ENCODE assay signal across 16 mouse cellular contexts in genomic region chr13:9128707-9129314, GRCm38 (mm10). TPM values are rescaled to one million over a fixed set of nuclear protein-coding genes. Genes with fewer than 3 reads are reported as not detected.
DNase-seq lines count a peak whose midpoint lies in the region; ATAC-seq and TF ChIP-seq lines count a peak whose summit lies in the region.
"Had no signal": no experiment of that assay in that cellular context is flagged by ENCODE, and none has a peak within 500 bp of the region (broad histone marks: within the 10 kb centered on the region; RNA-seq: fewer than 3 reads in every experiment).

No protein-coding gene starts in this region.

- no peak overlapping the region for H3K4me2 ChIP-seq in liver, embryonic 14.5 days (ENCODE audit: low read depth)
- no peak overlapping the region for H3K4me2 ChIP-seq in kidney, postnatal 0 days (ENCODE audit: low read length)
- H3K4me2 ChIP-seq in stomach, embryonic 16.5 days (ENCODE audit: low read depth, low read length), result no peak overlapping the region
- no peak overlapping the region for H3K4me2 ChIP-seq in midbrain, embryonic 13.5 days (replicated peaks)
- H3K4me2 ChIP-seq: embryonic facial prominence, embryonic 13.5 days; forebrain, embryonic 15.5 days; lung, embryonic 14.5 days; midbrain, embryonic 15.5 days; neural tube, embryonic 15.5 days had no signal

- peak; percentile 87 for DNase-seq in heart, adult 11 months
- no peak for DNase-seq in heart, postnatal 4 days
- DNase-seq in liver, embryonic 14.5 days (ENCODE audit: low read depth in 3 of 3, low spot score in 3 of 3), result no peak
- no peak for DNase-seq in liver
- peak; percentile 9 for DNase-seq in kidney, postnatal 0 days (ENCODE audit: low spot score)
- DNase-seq in gastrocnemius, adult 8-10 months (ENCODE audit: low spot score in 2 of 2), result no peak
- DNase-seq: adrenal gland, adult 8-10 months; cerebellum, adult 18-20 months; layer of hippocampus, postnatal 36 days; lung, embryonic 14.5 days had no signal

- peaks cover 62% of the 10 kb centered on the region for H3K36me3 ChIP-seq in liver, embryonic 14.5 days (replicated peaks; ENCODE audit: control insufficient read depth, insufficient read depth, low read depth)
- peaks cover 20% of the 10 kb centered on the region for H3K36me3 ChIP-seq in kidney, postnatal 0 days (ENCODE audit: insufficient read depth, low read length)
- H3K36me3 ChIP-seq in stomach, embryonic 16.5 days (ENCODE audit: control insufficient read depth, insufficient read depth, low read length), result peaks cover 15% of the 10 kb centered on the region; the same call in 1 of the 2 replicates
- peaks cover 54% of the 10 kb centered on the region for H3K36me3 ChIP-seq in midbrain, embryonic 13.5 days

- WGBS in liver, embryonic 14.5 days (ENCODE audit: insufficient replicate concordance), result 80% methylated on average over 6 of the region's 6 CpGs
- WGBS in kidney, postnatal 0 days, result 84% methylated on average over 6 of the region's 6 CpGs
- WGBS in stomach, embryonic 16.5 days, result 92% methylated on average over 6 of the region's 6 CpGs
- WGBS in midbrain, embryonic 13.5 days, result 97% methylated on average over 6 of the region's 6 CpGs

- no peak for TF ChIP-seq EP300 in liver, embryonic 14.5 days (IDR thresholded peaks at IDR 0.05; ENCODE audit: low read depth)

- H3K27ac ChIP-seq in liver, embryonic 14.5 days, result no peak overlapping the region
- no peak overlapping the region for H3K27ac ChIP-seq in kidney, postnatal 0 days
- peak overlapping the region; percentile 27; the same call in 1 of the 2 replicates for H3K27ac ChIP-seq in stomach, embryonic 16.5 days (ENCODE audit: low read length)
- no peak overlapping the region for H3K27ac ChIP-seq in midbrain, embryonic 13.5 days
- H3K27ac ChIP-seq: embryonic facial prominence, embryonic 13.5 days; forebrain, embryonic 15.5 days; midbrain, embryonic 15.5 days; neural tube, embryonic 15.5 days had no signal

- no peak overlapping the region for H3K9ac ChIP-seq in liver, embryonic 14.5 days (replicated peaks)
- no peak overlapping the region for H3K9ac ChIP-seq in kidney, postnatal 0 days (ENCODE audit: low read depth, low read length)
- H3K9ac ChIP-seq in stomach, embryonic 16.5 days (ENCODE audit: low read length), result no peak overlapping the region
- no peak overlapping the region for H3K9ac ChIP-seq in midbrain, embryonic 13.5 days (replicated peaks)
- H3K9ac ChIP-seq: embryonic facial prominence, embryonic 13.5 days; forebrain, embryonic 15.5 days; lung, embryonic 14.5 days; midbrain, embryonic 15.5 days; neural tube, embryonic 15.5 days had no signal

- H3K9me3 ChIP-seq in liver, embryonic 14.5 days (ENCODE audit: control insufficient read depth, low read length), result no peaks in the 10 kb centered on the region
- no peaks in the 10 kb centered on the region for H3K9me3 ChIP-seq in kidney, postnatal 0 days (replicated peaks; ENCODE audit: low read length)
- H3K9me3 ChIP-seq in stomach, embryonic 16.5 days (replicated peaks; ENCODE audit: control insufficient read depth, low read length), result no peaks in the 10 kb centered on the region
- H3K9me3 ChIP-seq in midbrain, embryonic 13.5 days, result no peaks in the 10 kb centered on the region
- H3K9me3 ChIP-seq: embryonic facial prominence, embryonic 13.5 days; forebrain, embryonic 15.5 days; midbrain, embryonic 15.5 days; neural tube, embryonic 15.5 days had no signal

- H3K4me1 ChIP-seq in liver, embryonic 14.5 days (replicated peaks; ENCODE audit: control insufficient read depth in 2 of 2, insufficient read depth in 2 of 2, low read length in 1 of 2), result peaks cover 0 to 11% of the 10 kb centered on the region in 2 experiments; a peak in 1 of 4 replicates
- no peaks in the 10 kb centered on the region for H3K4me1 ChIP-seq in kidney, postnatal 0 days (replicated peaks; ENCODE audit: insufficient read depth, low read length)
- H3K4me1 ChIP-seq in stomach, embryonic 16.5 days (ENCODE audit: control insufficient read depth, insufficient read depth, low read length), result no peaks in the 10 kb centered on the region
- H3K4me1 ChIP-seq in midbrain, embryonic 13.5 days (replicated peaks), result no peaks in the 10 kb centered on the region
- H3K4me1 ChIP-seq: embryonic facial prominence, embryonic 13.5 days; forebrain, embryonic 15.5 days; midbrain, embryonic 15.5 days; neural tube, embryonic 15.5 days had no signal

- H3K4me3 ChIP-seq in liver, embryonic 14.5 days (ENCODE audit: insufficient read depth in 1 of 2, low read depth in 2 of 2, low read length in 2 of 2), result no peak overlapping the region
- H3K4me3 ChIP-seq in kidney, postnatal 0 days (replicated peaks; ENCODE audit: low read depth, low read length), result no peak overlapping the region
- H3K4me3 ChIP-seq in stomach, embryonic 16.5 days (replicated peaks; ENCODE audit: low read length), result no peak overlapping the region
- H3K4me3 ChIP-seq in midbrain, embryonic 13.5 days (replicated peaks), result no peak overlapping the region
- H3K4me3 ChIP-seq: embryonic facial prominence, embryonic 13.5 days; forebrain, embryonic 15.5 days; midbrain, embryonic 15.5 days; neural tube, embryonic 15.5 days had no signal

- TF ChIP-seq CTCF in liver, embryonic 14.5 days (IDR thresholded peaks at IDR 0.05; ENCODE audit: low read depth), result no peak
- TF ChIP-seq CTCF in kidney, postnatal 0 days (IDR thresholded peaks at IDR 0.05; ENCODE audit: low read depth), result no peak

- ATAC-seq in liver, embryonic 14.5 days (ENCODE audit: insufficient read depth), result peak; percentile 36; the same call in 1 of the 2 replicates
- ATAC-seq in kidney, postnatal 0 days (replicated peaks; ENCODE audit: low FRiP score, low read depth), result peak; percentile 66
- ATAC-seq in stomach, embryonic 16.5 days (ENCODE audit: insufficient read depth, low FRiP score), result no peak
- ATAC-seq in midbrain, embryonic 13.5 days, result no peak
- ATAC-seq: forebrain, embryonic 15.5 days; midbrain, embryonic 15.5 days had no signal

- H3K27me3 ChIP-seq in liver, embryonic 14.5 days (ENCODE audit: control insufficient read depth, insufficient read depth, low read length), result no peaks in the 10 kb centered on the region
- no peaks in the 10 kb centered on the region for H3K27me3 ChIP-seq in kidney, postnatal 0 days (ENCODE audit: insufficient read depth, low read length)
- H3K27me3 ChIP-seq in stomach, embryonic 16.5 days (ENCODE audit: control insufficient read depth, insufficient read depth, low read length), result no peaks in the 10 kb centered on the region
- H3K27me3 ChIP-seq in midbrain, embryonic 13.5 days, result no peaks in the 10 kb centered on the region
- H3K27me3 ChIP-seq: embryonic facial prominence, embryonic 13.5 days; forebrain, embryonic 15.5 days; midbrain, embryonic 15.5 days; neural tube, embryonic 15.5 days had no signal

RNA-seq across cellular contexts. Expression of gene Larp4b, which starts 35.1 kb away (rescaled TPM):
- 10 to 100 TPM; 85.3 to 85.8 TPM for total RNA-seq in heart, postnatal 4 days (2021)
- 11.1 and 16.5 TPM in 2 replicates for polyA plus RNA-seq in liver, embryonic 14.5 days (2012; rRNA removed)
- 27.7 and 29.5 TPM in 2 replicates for polyA plus RNA-seq in liver, embryonic 14.5 days (2014; fragmentation: Nextera tagmentation; extraction: Ambion mirVana)
- polyA plus RNA-seq in kidney, postnatal 0 days (2015; fragmentation: Nextera tagmentation; extraction: Ambion mirVana), result 27.4 and 27.9 TPM in 2 replicates
- 37.9 and 40.4 TPM in 2 replicates for polyA plus RNA-seq in stomach, embryonic 16.5 days (2015; fragmentation: Nextera tagmentation; extraction: Ambion mirVana)
- 10 to 100 TPM; 61.6 to 73.6 (median 64.8) TPM for total RNA-seq in gastrocnemius, adult 8-10 months (2022)
- 34.1 and 36.1 TPM in 2 replicates for polyA plus RNA-seq in midbrain, embryonic 13.5 days (2015; fragmentation: Nextera tagmentation; extraction: Ambion mirVana)

Comparison
In these comparisons a context has a peak if more than half of its experiments do, and no peak if none do; other contexts are left out.
1. DNase-seq: peak in heart, adult 11 months (single experiment) and kidney, postnatal 0 days (single experiment); none in heart, postnatal 4 days (single experiment), liver, embryonic 14.5 days (0 of 3), liver (single experiment) and gastrocnemius, adult 8-10 months (0 of 2).
2. ATAC-seq: peak in liver, embryonic 14.5 days (single experiment) and kidney, postnatal 0 days (single experiment); none in stomach, embryonic 16.5 days (single experiment) and midbrain, embryonic 13.5 days (single experiment).